Mouse (Mus musculus): ENCODE measurements at regions not wholly inside any gene's neighbourhood (a gene's known extent, or its start where the extent isn't known, plus 50 kb on each side); places are given as distances from the start of the nearest gene placed in this dataset.

- DNase-seq (ENCODE audit: low read depth, low spot score): peak; percentile 72
Measured at GRCm38 (mm10) chr13:6178362-6179070, 317.2 kb downstream of the Klf6 start.

- no peak for DNase-seq (ENCODE audit: low read depth, low spot score)
Measured at GRCm38 (mm10) chr13:6189133-6189532, 327.9 kb downstream of the Klf6 start.

GRCm38 (mm10) chr13:6189566-6189965 lies 328.3 kb downstream of the Klf6 start:
- DNase-seq (ENCODE audit: low read depth, low spot score): no peak

GRCm38 (mm10) chr13:6191186-6191914 lies 330.1 kb downstream of the Klf6 start:
- DNase-seq (ENCODE audit: low read depth, low spot score): no peak

GRCm38 (mm10) chr13:6191915-6192295 lies 330.6 kb downstream of the Klf6 start:
- peak; percentile 79 for DNase-seq (ENCODE audit: low read depth, low spot score)

GRCm38 (mm10) chr13:6196690-6197089 lies 335.4 kb downstream of the Klf6 start:
- DNase-seq (ENCODE audit: low read depth, low spot score): no peak

- DNase-seq (ENCODE audit: low read depth, low spot score): no peak
Measured at GRCm38 (mm10) chr13:6199107-6199506, 337.8 kb downstream of the Klf6 start.

- no peak for DNase-seq (ENCODE audit: low read depth, low spot score)
Measured at GRCm38 (mm10) chr13:6201516-6201915, 340.2 kb downstream of the Klf6 start.

GRCm38 (mm10) chr13:6204801-6205200 lies 343.1 kb upstream of the Pitrm1 start:
- no peak for DNase-seq (ENCODE audit: low read depth, low spot score)

GRCm38 (mm10) chr13:6212550-6212949 lies 335.4 kb upstream of the Pitrm1 start:
- no peak for DNase-seq (ENCODE audit: low read depth, low spot score)

GRCm38 (mm10) chr13:6214189-6214588 lies 333.8 kb upstream of the Pitrm1 start:
- DNase-seq (ENCODE audit: low read depth, low spot score): no peak

- no peak for DNase-seq (ENCODE audit: low read depth, low spot score)
Measured at GRCm38 (mm10) chr13:6226087-6226643, 321.8 kb upstream of the Pitrm1 start.

- no peak for DNase-seq (ENCODE audit: low read depth, low spot score)
Measured at GRCm38 (mm10) chr13:6228278-6228677, 319.7 kb upstream of the Pitrm1 start.

GRCm38 (mm10) chr13:6235394-6235793 lies 312.6 kb upstream of the Pitrm1 start:
- no peak for DNase-seq (ENCODE audit: low read depth, low spot score)

- no peak for DNase-seq (ENCODE audit: low read depth, low spot score)
Measured at GRCm38 (mm10) chr13:6236503-6236902, 311.4 kb upstream of the Pitrm1 start.

- DNase-seq (ENCODE audit: low read depth, low spot score): no peak
Measured at GRCm38 (mm10) chr13:6237201-6237600, 310.7 kb upstream of the Pitrm1 start.

- no peak for DNase-seq (ENCODE audit: low read depth, low spot score)
Measured at GRCm38 (mm10) chr13:6240855-6241254, 307.1 kb upstream of the Pitrm1 start.

- no peak for DNase-seq (ENCODE audit: low read depth, low spot score)
Measured at GRCm38 (mm10) chr13:6241472-6242123, 306.4 kb upstream of the Pitrm1 start.

- DNase-seq (ENCODE audit: low read depth, low spot score): no peak
Measured at GRCm38 (mm10) chr13:6250106-6250505, 297.8 kb upstream of the Pitrm1 start.

GRCm38 (mm10) chr13:6251025-6251862 lies 296.7 kb upstream of the Pitrm1 start:
- no peak for DNase-seq (ENCODE audit: low read depth, low spot score)

GRCm38 (mm10) chr13:6252100-6252499 lies 295.8 kb upstream of the Pitrm1 start:
- no peak for DNase-seq (ENCODE audit: low read depth, low spot score)
